Mouse (Mus musculus) megakaryocyte-erythroid progenitor cell, adult 5 weeks (primary cell): ENCODE measurements around the gene Tmem165. TPM values are rescaled to one million over a fixed set of nuclear protein-coding genes. Genes with fewer than 3 reads are reported as not detected.

Experiments
- polyA plus RNA-seq: library from polyadenylated mRNA; stranded (reverse); fragments of >175 nt; gene quantifications from 2 replicates; pipeline ENCODE4 v1.2.3, GENCODE M21; 2012

The Tmem165 gene
- polyA plus RNA-seq, result 59.2 and 92.3 TPM in 2 replicates

GRCm38 (mm10) chr5:76183750-76184261 is at the start of gene Tmem165:
TSS of gene Tmem165 (plus strand) at chr5:76183880.

GRCm38 (mm10) chr5:76139808-76140729 is 43.6 kb upstream of the Tmem165 start, which contains the start of gene Srd5a3:
TSS of gene Srd5a3 (plus strand) at chr5:76140271.

Other genes with a start within 250 kb of the Tmem165 start
- gene Kdr, start 205.4 kb upstream of the Tmem165 start, polyA plus RNA-seq, result 0.10 and 0.14 TPM in 2 replicates
- 32.8 and 37.1 TPM in 2 replicates for gene Srd5a3, start 43.6 kb upstream of the Tmem165 start, polyA plus RNA-seq
- gene Clock, start 120.9 kb downstream of the Tmem165 start, polyA plus RNA-seq, result 0.61 and 1.1 TPM in 2 replicates
- not detected in 2 replicates for gene Pdcl2, start 147.3 kb downstream of the Tmem165 start, polyA plus RNA-seq
- gene Nmu, start 179.9 kb downstream of the Tmem165 start, polyA plus RNA-seq, result not detected in 2 replicates